Mouse (Mus musculus) heart, embryonic 10.5 days (tissue): ENCODE measurements around the gene Lasp1. TPM values are rescaled to one million over a fixed set of nuclear protein-coding genes. Genes with fewer than 3 reads are reported as not detected.
"Not testable (repeated sequence)": the region's sequence is repeated elsewhere in the genome, so short reads cannot be mapped to it uniquely, and the experiment has no call there.

Experiments
- DNase-seq: peaks from one replicate; pipeline ENCODE4 v3.0.0-alpha.2; 2017; ENCODE audit warnings: low spot score
- H3K27ac ChIP-seq: fragments of 300-500 bp; sonication (generic); 2 replicates; pipeline ENCODE4 v1.5.1; 2016; ENCODE audit warnings: mild to moderate bottlenecking
- H3K27me3 ChIP-seq: fragments of 300-500 bp; sonication (generic); 2 replicates; pipeline ENCODE4 v1.6.1; 2016; ENCODE audit warnings: mild to moderate bottlenecking; ENCODE audit not compliant: poor library complexity, insufficient read depth, severe bottlenecking
- H3K36me3 ChIP-seq: fragments of 300-500 bp; sonication (generic); 2 replicates; pipeline ENCODE4 v1.6.1; 2016; ENCODE audit warnings: mild to moderate bottlenecking, moderate library complexity
- H3K4me1 ChIP-seq: fragments of 300-500 bp; sonication (generic); 2 replicates; pipeline ENCODE4 v1.6.1; 2016; ENCODE audit warnings: mild to moderate bottlenecking
- H3K4me3 ChIP-seq: fragments of 300-500 bp; sonication (generic); 2 replicates; pipeline ENCODE4 v1.5.1; 2016; ENCODE audit warnings: mild to moderate bottlenecking, moderate library complexity
- H3K9me3 ChIP-seq: fragments of 300-500 bp; sonication (generic); 2 replicates; pipeline ENCODE4 v1.6.1; 2016; ENCODE audit warnings: mild to moderate bottlenecking, moderate library complexity
- WGBS: fragments of 180-500 bp; shearing (Covaris S2); methylation state at CpG from one replicate; pipeline ENCODE4 v1.1.7; 2016; 5-methylcytosine and 5-hydroxymethylcytosine counted together
- polyA plus RNA-seq: library from polyadenylated mRNA; unstranded; fragments of >200 nt; fragmentation: Nextera tagmentation; extraction: Ambion mirVana; gene quantifications from 2 replicates; pipeline ENCODE4 v1.2.1, GENCODE M21; 2016

Gene Lasp1
- polyA plus RNA-seq, 1 experiment from 2014 or later, result 65.1 TPM

DNA sequence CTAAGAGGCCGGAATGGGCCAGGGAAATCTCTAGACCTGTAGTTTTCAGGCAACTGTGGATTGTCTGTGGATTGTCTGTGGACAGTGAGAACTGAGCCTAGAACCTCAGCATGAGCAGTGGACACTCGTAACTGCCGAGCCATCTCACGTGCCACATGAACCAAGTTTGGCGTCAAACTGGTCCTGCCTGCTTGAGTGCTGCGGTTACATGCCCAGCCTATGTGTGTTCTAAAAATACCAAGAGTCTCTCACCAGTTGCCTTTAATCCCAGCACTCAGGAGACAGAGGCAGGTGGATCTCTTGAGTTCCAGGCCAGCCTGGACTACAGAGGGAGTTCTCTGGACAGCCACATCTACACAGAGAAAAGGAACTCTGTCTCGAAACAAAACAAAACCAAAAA, 30.6 kb downstream of the Lasp1 start:
- Histone ChIP-seq H3K4me3 (no peak overlapping the region), H3K9me3 (no peaks in the 10 kb centered on the region), H3K27me3 (no peaks in the 10 kb centered on the region), H3K4me1 (peaks cover 21% of the 10 kb centered on the region), H3K36me3 (peaks cover 87% of the 10 kb centered on the region), H3K27ac (no peak overlapping the region)
- WGBS, result 87% methylated on average over 7 of the region's 7 CpGs
- peak; percentile 61 for DNase-seq

DNA sequence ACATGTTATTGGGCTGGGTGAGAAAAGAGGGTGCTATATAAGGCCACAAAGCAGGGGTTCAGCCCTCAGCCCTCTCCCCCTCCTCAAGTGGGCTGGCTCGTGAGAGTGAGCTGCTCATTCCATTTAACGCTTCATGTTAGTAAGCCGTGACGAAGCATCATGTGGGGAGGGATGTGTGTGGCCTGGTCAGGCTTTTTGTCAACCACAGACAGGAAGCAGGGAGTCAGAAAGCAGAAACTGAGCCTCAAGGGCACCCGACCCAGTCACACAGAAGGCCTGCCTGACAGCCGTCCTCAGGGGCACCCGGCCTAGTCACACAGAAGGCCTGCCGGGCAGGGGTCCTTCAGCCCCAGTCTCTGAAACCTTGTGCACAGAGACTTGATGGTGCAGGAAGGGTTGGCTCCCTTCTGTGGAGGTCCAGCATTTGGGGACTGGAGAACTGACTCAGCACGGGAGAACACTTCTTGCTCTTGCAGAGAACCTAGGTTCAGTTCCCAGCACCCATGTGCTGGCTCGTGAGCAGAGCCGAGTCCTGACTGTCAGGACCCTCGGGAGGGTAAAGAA, 31.2 kb downstream of the Lasp1 start:
- H3K9me3 ChIP-seq, result no peaks in the 10 kb centered on the region
- no peaks in the 10 kb centered on the region for H3K27me3 ChIP-seq
- WGBS, result 86% methylated on average over 12 of the region's 12 CpGs
- peak; percentile 69 for DNase-seq
- no peak overlapping the region for H3K27ac ChIP-seq
- H3K36me3 ChIP-seq, result peaks cover 87% of the 10 kb centered on the region
- H3K4me1 ChIP-seq, result peaks cover 25% of the 10 kb centered on the region
- H3K4me3 ChIP-seq, result no peak overlapping the region

DNA sequence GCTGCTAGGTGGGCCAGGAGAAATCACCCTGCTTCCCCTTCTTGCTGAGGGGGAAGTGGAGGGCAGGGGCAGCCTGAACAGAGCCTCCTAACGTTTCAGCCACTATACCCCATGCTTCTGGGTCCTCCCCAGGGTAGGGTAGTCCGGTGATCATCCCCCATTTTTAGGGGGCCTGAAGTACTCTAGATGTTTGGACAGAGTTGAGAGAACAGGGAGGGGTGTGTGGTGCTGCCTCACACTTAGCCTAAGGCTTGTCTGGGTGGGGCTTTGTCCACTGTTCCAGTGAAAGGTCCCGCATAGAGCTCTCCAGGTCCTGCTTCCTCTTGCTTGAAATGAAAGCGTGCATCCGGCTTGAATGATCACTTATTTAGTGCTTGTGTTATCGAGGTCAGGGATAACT, 31.7 kb downstream of the Lasp1 start:
- Histone ChIP-seq H3K4me3 (no peak overlapping the region), H3K27ac (no peak overlapping the region), H3K9me3 (no peaks in the 10 kb centered on the region), H3K36me3 (peaks cover 87% of the 10 kb centered on the region), H3K27me3 (no peaks in the 10 kb centered on the region), H3K4me1 (peaks cover 25% of the 10 kb centered on the region)
- WGBS, result 83% methylated on average over 6 of the region's 6 CpGs
- peak; percentile 63 for DNase-seq

DNA sequence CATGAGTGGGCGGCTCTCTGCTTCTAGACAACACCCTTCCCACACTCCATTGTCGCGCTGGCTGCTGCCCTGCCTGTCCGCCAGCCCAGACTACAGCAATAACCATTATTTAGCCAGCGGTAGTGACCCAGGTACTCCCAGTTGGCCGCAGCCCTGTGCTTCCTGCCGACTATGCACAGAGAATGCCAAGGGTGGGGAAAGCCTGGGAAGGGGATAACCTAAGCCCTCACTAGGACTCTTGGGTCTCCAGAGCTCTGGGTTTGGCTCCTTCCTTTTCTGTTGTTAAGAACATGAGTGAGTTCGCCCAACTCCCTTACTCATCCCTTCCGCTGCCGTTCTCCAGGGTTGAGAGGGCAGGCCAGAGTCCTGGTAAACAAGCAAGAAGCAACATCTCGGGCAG, 33.2 kb downstream of the Lasp1 start:
- H3K36me3 ChIP-seq, result peaks cover 88% of the 10 kb centered on the region
- H3K27ac ChIP-seq, result no peak overlapping the region
- H3K4me3 ChIP-seq, result no peak overlapping the region
- no peak for DNase-seq
- 83% methylated on average over 11 of the region's 11 CpGs for WGBS
- no peaks in the 10 kb centered on the region for H3K27me3 ChIP-seq
- peaks cover 23% of the 10 kb centered on the region for H3K4me1 ChIP-seq
- H3K9me3 ChIP-seq, result no peaks in the 10 kb centered on the region

DNA sequence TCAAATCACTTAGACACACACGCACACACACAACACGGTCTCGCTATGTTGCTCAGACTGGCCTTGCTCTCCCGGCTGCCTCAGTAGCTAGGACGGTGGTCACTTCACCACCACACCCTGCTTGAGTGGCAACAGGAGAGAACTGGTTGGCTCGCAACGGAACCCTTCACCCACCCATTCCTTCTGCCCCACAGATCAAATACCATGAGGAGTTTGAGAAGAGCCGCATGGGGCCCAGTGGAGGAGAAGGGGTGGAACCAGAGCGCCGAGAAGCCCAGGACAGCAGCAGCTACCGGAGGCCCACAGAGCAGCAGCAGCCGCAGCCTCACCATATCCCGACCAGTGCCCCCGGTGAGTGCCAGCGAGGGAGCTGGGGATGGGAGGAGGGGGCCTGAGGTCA, 34.6 kb downstream of the Lasp1 start:
- no peak for DNase-seq
- no peak overlapping the region for H3K4me3 ChIP-seq
- WGBS, result 79% methylated on average over 15 of the region's 15 CpGs
- H3K36me3 ChIP-seq, result peaks cover 83% of the 10 kb centered on the region
- H3K27ac ChIP-seq, result no peak overlapping the region
- no peaks in the 10 kb centered on the region for H3K9me3 ChIP-seq
- H3K27me3 ChIP-seq, result no peaks in the 10 kb centered on the region
- peaks cover 15% of the 10 kb centered on the region for H3K4me1 ChIP-seq

DNA sequence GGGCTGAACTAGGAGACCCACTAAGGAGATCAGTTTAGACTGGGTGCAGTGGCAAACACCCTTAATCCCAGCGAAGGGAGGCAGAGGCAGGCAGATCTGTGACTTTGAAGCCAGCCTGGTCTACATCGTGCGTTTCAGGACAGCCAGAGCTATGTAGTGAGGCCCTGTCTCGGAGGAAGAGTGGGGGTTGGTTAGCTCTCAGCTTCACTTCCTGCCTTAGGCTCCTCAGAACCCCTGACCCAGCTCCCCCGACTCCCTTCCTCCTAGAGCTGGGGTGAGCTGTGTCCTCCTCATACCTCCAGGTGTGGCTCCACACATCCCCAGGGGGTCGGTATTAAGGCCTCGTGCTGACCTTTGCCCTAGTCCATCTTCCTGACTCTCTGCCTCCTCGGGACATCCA, 37.7 kb downstream of the Lasp1 start:
- DNase-seq, result no peak

DNA sequence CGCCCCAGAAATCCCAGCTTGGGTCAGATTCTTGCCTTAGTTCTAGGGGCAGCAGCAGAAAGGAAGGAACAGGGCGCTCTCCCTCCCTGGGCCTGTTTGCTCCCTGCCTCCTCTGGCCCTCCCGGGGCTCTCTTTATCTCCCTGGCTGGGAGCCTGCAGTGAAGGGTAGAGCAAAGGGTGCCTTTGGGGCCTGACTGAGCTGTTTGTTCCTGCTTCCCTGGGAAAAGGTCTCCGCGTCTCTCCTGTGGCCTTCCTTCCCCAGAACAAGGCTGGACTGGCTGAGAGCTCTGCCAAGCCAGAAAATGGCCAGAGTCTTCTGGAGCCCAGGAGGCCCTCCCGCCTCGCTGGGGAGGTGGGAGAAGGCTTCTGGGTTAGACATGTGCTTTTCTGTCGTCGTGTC, 38.3 kb downstream of the Lasp1 start:
- not testable (repeated sequence) for H3K4me3 ChIP-seq, H3K27ac ChIP-seq, DNase-seq, H3K9me3 ChIP-seq, H3K27me3 ChIP-seq
- 67% methylated on average over 9 of the region's 9 CpGs for whole genome bisulfite sequencing
- Histone ChIP-seq H3K36me3 (peaks cover 54% of the 10 kb centered on the region), H3K4me1 (peaks cover 35% of the 10 kb centered on the region)

More for the DNA sequence above, 37.7 kb downstream of the Lasp1 start:
- Histone ChIP-seq H3K4me1 (peaks cover 32% of the 10 kb centered on the region), H3K36me3 (peaks cover 56% of the 10 kb centered on the region), H3K4me3 (no peak overlapping the region), H3K27me3 (no peaks in the 10 kb centered on the region), H3K9me3 (no peaks in the 10 kb centered on the region), H3K27ac (no peak overlapping the region)
- WGBS, result 52% methylated on average over 8 of the region's 8 CpGs

DNA sequence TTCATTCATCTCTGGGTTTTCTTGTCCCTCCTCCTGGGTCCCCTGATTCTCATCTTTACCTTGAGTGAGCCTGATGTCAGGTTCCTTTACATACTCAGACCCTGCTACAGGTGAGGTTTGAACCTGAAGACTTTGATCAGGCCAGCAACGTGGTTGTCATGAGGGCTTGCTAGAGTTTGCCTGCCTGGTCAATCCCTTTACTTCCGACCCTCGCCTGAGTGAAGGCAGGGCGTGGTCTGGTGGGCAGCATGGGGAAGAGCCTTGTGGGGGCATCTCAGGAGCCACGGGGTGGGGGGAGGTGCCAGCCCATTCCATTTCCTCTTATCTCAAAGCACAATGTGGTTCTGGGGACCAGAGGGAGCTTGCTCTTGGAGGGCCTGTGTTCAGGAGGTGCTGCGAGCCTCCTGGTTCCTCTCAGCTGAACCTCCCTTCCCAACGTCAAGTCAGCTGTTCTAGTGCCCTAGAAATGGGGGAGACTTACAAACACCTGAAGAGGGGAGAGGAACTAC, 38.9 kb downstream of the Lasp1 start:
- WGBS, result 74% methylated on average over 7 of the region's 7 CpGs
- no peak for DNase-seq
- Histone ChIP-seq H3K9me3 (no peaks in the 10 kb centered on the region), H3K36me3 (peaks cover 48% of the 10 kb centered on the region), H3K4me1 (peaks cover 38% of the 10 kb centered on the region), H3K27ac (no peak overlapping the region), H3K4me3 (no peak overlapping the region), H3K27me3 (no peaks in the 10 kb centered on the region)

DNA sequence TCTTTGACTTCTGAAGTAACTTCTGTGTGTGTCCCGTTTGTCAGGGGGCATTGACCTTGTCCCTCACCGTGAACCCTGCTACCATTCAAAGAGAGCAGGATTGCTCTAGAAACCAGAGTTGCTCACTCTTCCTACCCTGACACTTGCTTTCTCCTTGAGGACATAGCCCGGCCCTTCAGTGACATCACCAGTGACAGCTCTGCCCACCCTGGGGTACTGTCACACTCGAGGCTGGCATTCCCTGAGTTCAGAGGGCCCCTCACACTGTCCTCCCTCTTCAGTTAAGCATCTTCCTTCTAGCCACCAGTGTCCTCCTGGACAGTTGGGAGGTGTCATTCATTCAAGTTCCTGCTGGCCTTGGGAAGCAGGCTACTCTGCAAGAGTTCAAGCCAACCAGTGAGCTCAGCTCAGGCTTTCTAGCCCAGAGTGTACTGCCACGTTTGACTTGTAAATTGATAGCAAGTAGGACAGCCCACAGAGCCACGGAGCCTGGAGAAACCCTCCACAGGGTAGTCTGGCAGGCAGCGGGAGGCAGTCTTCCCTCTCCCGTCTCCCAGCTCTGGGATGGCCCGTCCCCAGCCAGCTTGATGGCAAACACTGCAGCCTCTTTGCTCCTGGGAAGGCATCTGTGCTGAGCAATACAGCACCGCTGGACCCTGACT, 40.1 kb downstream of the Lasp1 start:
- WGBS, result 35% methylated on average over 10 of the region's 10 CpGs
- Histone ChIP-seq H3K27me3 (no peaks in the 10 kb centered on the region), H3K4me1 (peaks cover 35% of the 10 kb centered on the region), H3K4me3 (no peak overlapping the region), H3K9me3 (no peaks in the 10 kb centered on the region), H3K36me3 (peaks cover 43% of the 10 kb centered on the region), H3K27ac (peak overlapping the region; percentile 11)
- DNase-seq, result no peak

DNA sequence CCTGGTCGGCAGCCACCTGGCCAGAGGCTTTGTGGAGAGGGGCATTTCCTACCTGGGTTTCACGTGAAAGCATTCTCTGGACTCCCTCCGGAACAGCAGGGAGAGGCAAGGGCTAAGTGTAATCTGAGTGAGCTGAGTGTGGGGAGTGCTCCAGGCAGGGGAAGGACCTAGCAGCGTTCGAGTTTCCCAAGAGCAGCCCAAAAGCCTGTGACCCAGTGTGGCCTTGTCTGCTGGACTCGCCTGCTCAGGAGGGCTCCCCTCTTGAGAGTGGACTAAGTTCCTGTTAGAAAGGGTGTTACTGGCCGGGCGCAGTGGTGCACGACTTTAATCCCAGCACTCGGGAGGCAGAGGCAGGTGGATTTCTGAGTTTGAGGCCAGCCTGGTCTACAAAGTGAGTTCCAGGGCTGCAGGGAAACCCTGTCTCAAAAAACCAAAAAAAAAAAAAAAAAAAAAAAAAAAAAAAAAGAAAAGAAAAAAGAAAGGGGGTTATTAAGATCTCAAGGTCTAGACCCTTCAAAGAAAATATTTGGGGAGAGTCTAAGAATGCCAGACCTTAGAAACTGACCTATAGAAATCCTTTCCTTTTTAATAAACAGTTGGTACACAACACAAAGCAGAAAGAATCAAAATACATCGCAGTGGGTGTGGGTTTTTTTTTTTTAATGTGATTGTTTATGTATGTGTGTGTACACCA, 40.8 kb downstream of the Lasp1 start:
- peak overlapping the region; percentile 11 for H3K27ac ChIP-seq
- 46% methylated on average over 11 of the region's 11 CpGs for WGBS
- no peaks in the 10 kb centered on the region for H3K9me3 ChIP-seq

DNA sequence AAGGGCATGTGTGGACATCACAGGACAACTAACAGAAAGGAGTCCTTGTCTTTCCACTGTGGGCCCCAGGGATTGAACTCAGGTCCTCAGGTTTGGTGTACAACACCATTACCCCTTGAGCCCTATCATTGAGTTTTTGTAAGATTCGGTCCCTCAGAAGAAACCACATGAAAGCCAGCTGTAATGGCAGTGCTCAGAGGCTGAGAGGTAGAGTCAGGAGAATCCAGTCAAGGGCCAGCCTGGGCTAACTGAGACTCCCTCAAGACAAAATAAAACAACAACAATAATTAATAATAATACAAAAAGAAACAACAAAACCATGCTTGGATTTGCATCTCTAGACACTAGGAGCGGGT, 41.3 kb downstream of the Lasp1 start:
- DNase-seq, result no peak
- H3K9me3 ChIP-seq, result no peaks in the 10 kb centered on the region
- H3K4me1 ChIP-seq, result peaks cover 30% of the 10 kb centered on the region
- H3K27ac ChIP-seq, result peak overlapping the region; percentile 89; the same call in 1 of the 2 replicates
- H3K36me3 ChIP-seq, result peaks cover 31% of the 10 kb centered on the region
- peak overlapping the region; percentile 67 for H3K4me3 ChIP-seq
- 75% methylated on average over 2 of the region's 2 CpGs for WGBS
- H3K27me3 ChIP-seq, result no peaks in the 10 kb centered on the region

More for the DNA sequence above, 40.8 kb downstream of the Lasp1 start:
- Histone ChIP-seq H3K4me1 (peaks cover 32% of the 10 kb centered on the region), H3K27me3 (no peaks in the 10 kb centered on the region), H3K4me3 (no peak overlapping the region), H3K36me3 (peaks cover 36% of the 10 kb centered on the region)
- DNase-seq, result no peak

DNA sequence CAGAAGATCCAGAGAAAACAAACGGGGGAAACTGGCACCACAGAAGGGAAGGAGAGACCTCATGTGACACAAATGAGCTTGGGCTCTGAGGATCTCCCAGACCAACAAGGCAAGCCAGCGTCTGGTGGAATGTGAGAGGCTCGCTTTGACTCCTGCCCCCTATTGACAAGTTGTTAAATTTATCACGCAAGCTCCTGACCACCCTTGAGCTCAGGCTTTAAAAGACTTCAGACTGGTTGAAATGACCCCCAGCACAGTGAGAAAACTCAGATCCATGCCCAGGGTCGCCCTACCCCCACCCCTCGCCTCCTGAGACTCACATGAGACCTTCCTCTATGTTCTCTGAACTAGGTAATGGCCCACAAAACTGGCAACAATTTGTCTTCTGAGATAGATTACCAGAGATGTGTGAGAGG, 41.7 kb downstream of the Lasp1 start, which contains the start of gene B230217C12Rik:
TSS of gene B230217C12Rik (plus strand) at position 242 of the 416 bp plus-strand sequence.
- Histone ChIP-seq H3K27me3 (no peaks in the 10 kb centered on the region), H3K9me3 (no peaks in the 10 kb centered on the region), H3K27ac (peak within 1 kb of the TSS; percentile 89), H3K36me3 (peaks cover 27% of the 10 kb centered on the region), H3K4me3 (peak within 1 kb of the TSS; percentile 67), H3K4me1 (peaks cover 30% of the 10 kb centered on the region)
- DNase-seq, result no peak
- WGBS, result 1% methylated on average over 6 of the region's 6 CpGs

DNA sequence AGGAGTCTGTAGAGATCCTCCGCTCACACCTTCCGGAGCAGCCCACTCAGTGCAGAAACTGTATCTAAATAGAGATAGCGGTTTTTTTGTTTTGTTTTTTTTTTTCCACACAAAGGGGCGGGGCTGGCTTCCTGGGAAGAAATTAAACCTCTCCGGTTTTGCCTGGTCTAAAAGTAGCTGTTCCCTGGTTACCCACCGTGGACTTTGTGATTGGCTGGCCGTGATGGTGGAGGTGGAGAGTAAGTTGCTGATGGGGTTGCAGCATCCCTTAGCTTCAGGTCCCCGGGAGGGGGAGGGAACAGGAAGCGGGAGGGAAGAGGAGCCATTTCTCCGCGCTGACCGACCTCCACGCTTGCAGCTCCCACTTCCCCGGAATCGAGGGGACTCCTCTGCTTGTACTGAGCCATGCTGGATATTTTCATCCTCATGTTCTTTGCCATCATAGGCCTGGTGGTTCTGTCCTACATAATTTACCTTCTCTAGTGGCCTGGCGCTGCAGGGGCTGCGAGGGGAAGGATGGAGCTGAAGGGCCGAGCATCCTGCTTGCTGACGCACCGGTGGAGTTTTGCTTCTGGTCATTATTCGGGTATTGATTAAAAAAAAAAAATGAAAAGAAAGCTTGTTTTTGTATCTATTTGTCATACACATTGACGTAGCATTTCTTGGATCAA, 42.3 kb downstream of the Lasp1 start:
- 3% methylated on average over 22 of the region's 22 CpGs for WGBS
- peak; percentile 90 for DNase-seq
- H3K27ac ChIP-seq, result peak overlapping the region; percentile 89

More for the DNA sequence above, 42.3 kb downstream of the Lasp1 start:
- Histone ChIP-seq H3K9me3 (no peaks in the 10 kb centered on the region), H3K4me1 (peaks cover 30% of the 10 kb centered on the region), H3K27me3 (no peaks in the 10 kb centered on the region), H3K4me3 (peak overlapping the region; percentile 67), H3K36me3 (peaks cover 21% of the 10 kb centered on the region)
